Mouse (Mus musculus): ENCODE measurements at regions not wholly inside any gene's neighbourhood (a gene's known extent, or its start where the extent isn't known, plus 50 kb on each side); places are given as distances from the start of the nearest gene placed in this dataset.

DNA sequence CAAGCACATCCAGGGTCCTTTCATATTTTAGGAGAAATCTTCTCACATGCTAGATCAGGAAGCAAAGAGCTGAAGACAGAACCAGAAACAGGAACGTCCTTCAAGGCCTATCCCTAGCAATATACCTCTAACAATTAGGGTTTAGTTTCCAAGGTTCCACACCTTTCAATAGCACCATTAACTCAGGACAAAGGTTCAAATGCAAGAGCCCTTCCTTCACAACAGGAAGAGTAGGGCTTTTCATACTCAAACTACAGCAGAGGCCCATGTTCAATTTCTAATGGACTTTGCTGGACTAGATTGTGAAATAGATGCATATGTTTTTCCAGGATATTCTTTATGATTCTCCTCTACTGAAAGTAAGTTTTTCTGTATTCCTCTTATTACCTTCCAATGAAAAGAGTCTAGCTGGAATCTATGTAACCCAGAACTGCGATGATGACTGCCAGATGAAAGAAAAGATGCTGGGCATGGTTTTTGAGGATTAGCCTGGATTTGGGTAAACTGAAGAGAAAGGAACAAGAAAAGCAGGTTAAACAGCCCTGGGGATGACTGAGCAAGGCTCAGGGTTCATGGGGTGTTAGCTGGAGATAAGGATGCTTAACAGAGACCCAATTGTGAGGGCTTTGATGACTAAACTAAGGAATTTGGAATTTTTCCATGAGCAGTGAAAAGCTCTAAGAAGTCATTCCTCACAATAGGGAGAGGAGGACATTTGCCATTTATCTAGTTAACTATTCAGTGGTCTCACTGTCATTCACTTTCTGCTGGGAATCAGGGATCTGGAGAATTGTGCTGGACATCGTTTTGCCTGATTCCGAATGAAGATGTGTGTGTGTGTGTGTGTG, 215.9 kb downstream of the Klf6 start:
- TF ChIP-seq CTCF (IDR thresholded peaks at IDR 0.05; ENCODE audit: insufficient read depth, low read length) (no peak), POLR2A (IDR thresholded peaks at IDR 0.05; ENCODE audit: borderline replicate concordance, extremely low read depth, low read depth, low read length) (no peak)

Data from lung, adult 2 months (tissue).